Mouse (Mus musculus): ENCODE measurements around the gene Lrp2.
"Not testable (repeated sequence)": the region's sequence is repeated elsewhere in the genome, so short reads cannot be mapped to it uniquely, and the experiment has no call there.

The Lrp2 gene

DNA sequence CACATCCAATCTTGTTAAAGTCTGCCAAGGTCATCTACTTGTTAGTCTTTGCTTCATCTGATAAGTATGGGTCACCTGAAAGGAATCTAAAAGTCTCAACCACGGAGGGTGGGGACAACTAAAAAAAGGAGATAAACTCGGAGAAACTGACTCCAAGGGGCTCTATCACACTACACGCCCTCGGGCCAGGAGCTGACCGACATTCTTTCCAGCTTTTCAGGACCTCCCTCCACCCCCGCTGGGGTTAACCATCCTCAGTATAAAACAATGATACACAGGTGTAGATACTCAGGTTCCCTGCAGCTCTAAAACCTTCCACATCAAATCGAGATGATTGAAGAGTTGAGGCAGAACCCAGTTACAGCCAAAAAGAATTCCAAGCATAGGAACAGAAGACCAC, 3.0 kb downstream of the Lrp2 start:
- no peak for DNase-seq (ENCODE audit: low spot score)

GRCm38 (mm10) chr2:69582068-69582467, 3.8 kb downstream of the Lrp2 start:
- not testable (repeated sequence) for DNase-seq (ENCODE audit: low spot score)

DNA sequence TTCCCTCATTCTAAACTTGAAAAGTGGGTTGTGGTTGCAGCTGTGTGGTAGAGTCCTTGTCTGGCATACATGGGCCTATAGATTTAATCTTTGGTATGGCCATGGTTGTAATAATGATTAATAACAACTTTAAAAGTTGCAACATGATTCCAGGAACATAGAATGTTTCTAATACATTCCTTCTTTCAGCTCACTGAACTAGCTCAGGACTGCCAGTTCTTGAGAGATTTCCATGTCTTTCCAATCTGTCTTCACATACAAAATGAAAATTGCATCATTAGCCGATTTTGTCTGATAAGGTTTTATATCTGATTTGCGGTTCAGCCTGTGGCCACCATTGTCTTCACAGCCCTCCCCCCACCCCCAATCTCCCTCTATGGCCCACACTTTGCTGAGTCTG, 5.8 kb downstream of the Lrp2 start:
- no peak for DNase-seq (ENCODE audit: low spot score)

GRCm38 (mm10) chr2:69578206-69578605, 7.7 kb downstream of the Lrp2 start:
- no peak for DNase-seq (ENCODE audit: low spot score)

GRCm38 (mm10) chr2:69576531-69576930, 9.3 kb downstream of the Lrp2 start:
- DNase-seq (ENCODE audit: low spot score), result no peak

DNA sequence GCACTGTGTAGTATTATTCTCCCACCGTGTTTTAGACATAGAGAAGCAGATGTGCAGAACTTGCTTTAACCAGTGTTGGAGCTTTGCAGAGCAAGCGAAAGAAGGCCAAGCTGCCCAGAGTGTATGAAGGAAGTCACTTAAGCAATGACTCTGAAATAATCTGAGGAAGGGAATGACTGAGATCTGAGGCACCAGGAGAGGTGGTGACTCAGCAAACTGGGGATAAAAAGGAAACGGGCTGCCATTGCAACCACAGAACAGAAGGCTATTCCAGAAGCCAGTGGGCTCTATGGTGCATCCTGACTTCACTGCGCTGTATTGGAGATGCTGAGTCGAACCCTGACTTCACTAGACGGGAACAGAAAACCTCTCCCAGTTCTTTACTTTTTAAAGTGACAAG, 10.9 kb downstream of the Lrp2 start:
- no peak for DNase-seq (ENCODE audit: low spot score)

- DNase-seq (ENCODE audit: low spot score), result no peak
These were observed 11.6 kb downstream of the Lrp2 start for GRCm38 (mm10) chr2:69574261-69574660.

DNA sequence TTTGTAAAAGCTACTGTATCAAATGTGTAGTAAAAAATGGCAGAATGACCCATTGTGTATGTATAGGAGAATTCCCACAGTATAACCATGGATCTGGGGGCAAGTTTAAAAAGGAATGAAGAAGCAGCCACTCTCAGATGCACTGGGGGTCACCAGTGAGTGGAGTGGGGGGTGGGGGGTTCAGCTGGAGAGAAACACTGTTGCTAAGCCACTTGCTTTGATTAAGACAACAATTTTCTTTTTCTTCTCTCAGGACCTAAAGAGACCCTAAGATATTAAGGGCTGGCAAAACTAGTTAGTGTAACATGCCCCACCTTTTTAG, 12.2 kb downstream of the Lrp2 start:
- no peak for DNase-seq (ENCODE audit: low spot score)

GRCm38 (mm10) chr2:69573038-69573732, 12.7 kb downstream of the Lrp2 start:
- DNase-seq (ENCODE audit: low spot score), result no peak

GRCm38 (mm10) chr2:69570556-69570955, 15.3 kb downstream of the Lrp2 start:
- DNase-seq (ENCODE audit: low spot score), result no peak

DNA sequence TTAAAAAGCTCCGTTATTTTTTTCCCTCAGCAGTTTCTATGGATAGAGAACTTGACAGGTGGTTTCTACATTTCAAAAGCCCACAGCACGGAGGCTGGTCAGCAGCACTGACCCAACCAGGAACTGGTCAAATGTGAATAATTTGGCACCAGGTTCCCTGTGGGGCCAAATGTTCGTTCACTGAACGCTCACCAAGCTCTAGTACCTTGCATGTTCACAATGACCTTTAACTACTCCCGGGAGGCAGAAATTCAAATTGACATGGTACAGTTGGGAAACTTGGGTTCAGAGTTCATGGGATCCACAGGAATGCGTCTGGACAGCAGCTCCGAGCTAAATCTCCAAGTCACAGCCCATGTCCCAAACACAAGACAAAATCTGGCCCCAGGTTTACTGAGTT, 19.6 kb downstream of the Lrp2 start:
- no peak for DNase-seq (ENCODE audit: low spot score)

GRCm38 (mm10) chr2:69563492-69563891, 22.4 kb downstream of the Lrp2 start:
- DNase-seq (ENCODE audit: low spot score), result no peak

DNA sequence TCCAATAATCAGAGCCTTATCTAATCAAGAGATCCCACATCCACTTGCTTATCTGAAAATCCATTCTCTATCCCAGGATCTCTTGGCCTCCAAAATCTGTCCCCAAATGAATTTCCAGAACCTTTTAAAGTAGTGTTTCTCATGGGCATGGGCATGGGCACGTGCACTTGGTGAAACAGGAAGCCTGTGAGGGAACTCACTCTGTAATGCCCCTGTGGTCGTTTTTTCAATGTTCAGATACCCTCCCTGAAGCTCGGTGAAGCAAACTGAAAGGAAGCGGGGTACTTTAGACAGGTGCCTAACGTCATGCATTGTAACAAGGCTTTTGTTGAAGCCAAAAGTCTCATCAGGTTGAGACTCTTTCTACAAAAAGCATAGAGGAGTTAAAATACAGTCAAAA, 23.1 kb downstream of the Lrp2 start:
- no peak for DNase-seq (ENCODE audit: low spot score)

DNA sequence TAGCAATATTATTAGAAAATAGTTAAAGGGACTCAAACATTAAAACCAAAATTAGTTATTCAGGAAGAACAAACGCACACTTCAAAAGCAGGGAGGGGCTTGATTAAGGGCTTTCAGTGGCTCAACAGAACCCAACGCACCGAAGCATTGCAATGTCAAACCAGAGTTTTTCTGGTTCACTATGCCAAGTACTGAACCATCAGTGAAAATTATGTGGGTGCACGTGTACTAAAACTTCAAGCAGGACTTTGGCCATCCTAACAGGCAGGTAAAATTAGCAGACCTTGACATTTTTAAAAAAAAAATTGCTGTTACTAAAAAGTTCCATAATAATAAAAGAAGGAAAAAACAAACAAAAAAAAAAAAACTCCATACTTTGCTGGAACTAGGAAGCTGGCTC, 25.6 kb downstream of the Lrp2 start:
- no peak for DNase-seq (ENCODE audit: low spot score)

DNA sequence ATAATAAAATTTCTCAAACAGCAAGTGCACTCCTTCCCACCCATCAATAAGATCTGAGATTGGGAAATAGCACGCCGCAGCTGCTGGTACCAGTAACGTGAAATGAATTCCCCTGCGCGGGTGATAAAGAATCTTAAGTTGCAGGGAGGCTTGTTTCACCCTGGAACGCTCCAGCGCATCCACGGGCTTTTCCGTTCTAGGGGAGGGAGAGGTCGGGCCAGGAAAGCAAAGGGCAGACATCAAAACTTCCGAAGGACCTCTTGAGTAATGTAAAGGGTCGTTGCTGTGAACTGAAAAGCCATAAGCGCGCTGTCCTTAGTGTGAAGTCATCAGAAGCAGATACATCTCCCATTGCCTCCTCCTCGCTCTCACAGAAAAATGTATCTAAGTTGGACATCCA, 26.5 kb downstream of the Lrp2 start:
- DNase-seq (ENCODE audit: low spot score), result no peak

- no peak for DNase-seq (ENCODE audit: low spot score)
These were observed 29.2 kb downstream of the Lrp2 start for GRCm38 (mm10) chr2:69556686-69557085.

- no peak for DNase-seq (ENCODE audit: low spot score)
These were observed 34.2 kb downstream of the Lrp2 start for GRCm38 (mm10) chr2:69551639-69552038.

GRCm38 (mm10) chr2:69546823-69547222, 39.0 kb downstream of the Lrp2 start:
- no peak for DNase-seq (ENCODE audit: low spot score)

DNA sequence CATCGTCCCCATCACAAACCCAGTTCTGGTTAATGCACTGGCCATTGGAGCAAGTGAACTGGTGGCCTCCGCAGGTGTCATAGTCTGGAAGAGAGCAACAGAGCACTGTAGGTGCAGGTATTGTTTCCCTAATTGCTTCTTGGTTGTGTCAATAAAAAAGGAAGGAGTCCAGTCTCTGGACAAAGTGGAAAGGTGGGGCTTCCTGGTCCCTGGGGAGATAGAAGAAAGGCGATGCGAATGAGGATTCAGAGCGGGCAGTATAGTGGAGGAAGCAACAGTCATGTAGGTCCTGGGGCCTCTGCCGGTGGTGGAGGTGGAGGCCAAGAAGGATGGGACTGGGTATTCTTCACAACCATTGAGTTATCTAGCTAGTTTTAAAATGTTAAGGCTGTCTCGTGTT, 49.8 kb downstream of the Lrp2 start:
- no peak for DNase-seq (ENCODE audit: low spot score)

DNA sequence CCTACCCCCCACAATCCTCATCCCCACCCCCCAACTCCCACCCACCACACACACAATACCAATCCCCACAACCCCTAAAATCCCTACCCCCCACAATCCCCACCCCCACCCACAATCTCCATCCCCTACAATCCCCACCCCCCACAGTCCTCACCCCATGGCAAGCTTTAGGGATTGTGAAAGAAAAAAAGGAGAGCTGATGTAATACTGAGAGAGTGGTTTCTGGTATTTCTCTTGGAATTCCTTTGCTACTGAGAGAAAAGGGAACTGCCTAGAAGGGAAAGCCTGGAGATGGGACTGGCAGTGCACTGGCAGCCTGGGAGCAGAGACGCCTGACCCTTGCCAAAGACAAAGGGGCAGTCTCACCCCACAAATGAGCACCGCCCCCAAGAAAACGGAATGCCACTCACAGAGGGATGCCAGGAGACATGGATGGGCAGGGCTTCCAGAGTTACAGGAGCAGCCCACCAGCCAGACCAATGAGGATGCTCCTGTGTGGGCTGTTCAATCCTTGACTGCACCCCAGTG, 54.3 kb downstream of the Lrp2 start:
- no peak for DNase-seq (ENCODE audit: low spot score)

DNA sequence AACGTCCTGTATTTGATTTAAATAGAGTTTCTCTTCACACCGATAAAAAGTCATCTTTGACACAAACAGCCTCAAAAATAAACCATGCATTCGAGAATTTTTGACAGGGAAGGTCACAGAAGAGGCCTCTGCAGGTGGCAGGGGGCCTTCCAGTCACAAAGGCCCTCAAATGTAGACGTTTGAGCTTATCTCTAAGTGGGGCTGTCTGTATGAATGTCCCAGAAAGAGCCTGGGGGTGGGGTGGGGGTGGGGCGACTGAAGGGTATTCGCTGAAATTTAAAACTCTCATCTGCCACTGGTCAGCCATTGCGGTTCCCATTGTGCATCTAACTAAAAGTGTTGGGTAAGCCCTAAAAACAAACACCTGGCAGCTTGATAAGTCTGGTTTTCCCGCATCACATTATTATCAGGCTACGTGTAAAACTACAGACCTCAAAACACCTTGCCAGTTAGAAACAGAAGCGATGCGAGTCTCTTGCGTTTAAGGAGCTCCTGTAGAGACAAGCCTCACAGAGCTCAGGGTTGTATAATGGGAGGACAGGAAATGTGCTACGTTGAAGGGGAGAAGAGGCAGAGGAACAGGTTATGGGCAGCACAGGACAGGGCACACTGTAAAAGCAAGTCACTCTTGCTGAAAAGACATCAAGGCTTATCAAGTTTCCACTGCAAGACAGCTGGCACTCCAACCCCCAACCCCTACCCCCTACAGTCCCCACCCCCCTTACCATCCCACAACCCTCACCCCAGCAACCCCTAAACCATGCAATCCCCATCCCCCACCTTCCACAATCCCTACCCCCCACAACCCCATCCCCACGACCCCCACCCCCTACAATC, 55.0 kb downstream of the Lrp2 start:
- DNase-seq (ENCODE audit: low spot score), result no peak

DNA sequence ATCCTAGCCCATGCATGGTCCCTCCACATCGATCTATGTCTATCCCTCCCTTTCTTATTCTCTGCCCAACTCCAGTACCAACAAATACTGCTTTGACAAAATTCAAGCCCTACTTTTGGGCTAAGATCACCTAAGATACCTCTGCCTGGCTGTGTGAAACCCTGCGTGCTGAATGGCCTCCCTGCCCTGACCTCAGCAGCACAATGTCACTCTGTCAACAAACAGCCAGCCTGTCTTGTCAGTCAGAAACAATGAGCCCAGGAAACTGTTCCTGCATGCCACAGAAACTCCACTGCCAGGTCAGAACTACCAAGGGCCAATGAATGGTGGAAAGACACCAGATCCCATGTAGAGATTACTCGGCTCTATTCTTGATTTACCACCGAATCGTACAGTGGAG, 55.7 kb downstream of the Lrp2 start:
- DNase-seq (ENCODE audit: low spot score), result no peak

DNA sequence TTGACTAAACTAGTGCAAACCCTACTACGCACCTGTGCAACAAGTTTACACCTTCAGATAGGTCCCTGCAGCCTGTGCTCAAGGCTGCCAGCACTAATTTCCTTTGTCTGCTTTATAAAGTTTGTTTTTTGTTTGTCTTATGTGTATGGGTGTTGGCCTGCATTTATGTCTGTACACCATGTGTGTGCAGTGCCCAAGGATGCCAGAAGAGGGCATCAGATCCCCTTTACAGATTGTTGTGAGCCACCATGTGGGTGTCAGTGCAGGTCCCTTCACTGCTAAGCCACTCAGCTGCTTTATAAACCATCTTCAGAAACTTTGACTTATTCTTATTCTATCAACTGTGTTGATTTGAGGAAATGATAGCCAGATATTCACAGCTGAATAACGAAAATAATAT, 65.6 kb downstream of the Lrp2 start:
- no peak for DNase-seq (ENCODE audit: low spot score)

GRCm38 (mm10) chr2:69518307-69518706, 67.6 kb downstream of the Lrp2 start:
- no peak for DNase-seq (ENCODE audit: low spot score)
